Mouse (Mus musculus) liver, adult 2 months (tissue): ENCODE data around the gene Trim2.

ENCODE experiments used
- CTCF ChIP-seq: fragments of 200-500 bp; IDR thresholded peaks from 2 replicates; pipeline ENCODE4 v1.5.1; 2011; ENCODE audit warnings: low read depth, low read length, control low read depth
- POLR2A ChIP-seq: fragments of 200-500 bp; IDR thresholded peaks from 2 replicates; pipeline ENCODE4 v1.6.1; 2011; ENCODE audit warnings: low read length, control low read depth; ENCODE audit not compliant: insufficient read depth; ENCODE audit errors: extremely low read depth

DNA sequence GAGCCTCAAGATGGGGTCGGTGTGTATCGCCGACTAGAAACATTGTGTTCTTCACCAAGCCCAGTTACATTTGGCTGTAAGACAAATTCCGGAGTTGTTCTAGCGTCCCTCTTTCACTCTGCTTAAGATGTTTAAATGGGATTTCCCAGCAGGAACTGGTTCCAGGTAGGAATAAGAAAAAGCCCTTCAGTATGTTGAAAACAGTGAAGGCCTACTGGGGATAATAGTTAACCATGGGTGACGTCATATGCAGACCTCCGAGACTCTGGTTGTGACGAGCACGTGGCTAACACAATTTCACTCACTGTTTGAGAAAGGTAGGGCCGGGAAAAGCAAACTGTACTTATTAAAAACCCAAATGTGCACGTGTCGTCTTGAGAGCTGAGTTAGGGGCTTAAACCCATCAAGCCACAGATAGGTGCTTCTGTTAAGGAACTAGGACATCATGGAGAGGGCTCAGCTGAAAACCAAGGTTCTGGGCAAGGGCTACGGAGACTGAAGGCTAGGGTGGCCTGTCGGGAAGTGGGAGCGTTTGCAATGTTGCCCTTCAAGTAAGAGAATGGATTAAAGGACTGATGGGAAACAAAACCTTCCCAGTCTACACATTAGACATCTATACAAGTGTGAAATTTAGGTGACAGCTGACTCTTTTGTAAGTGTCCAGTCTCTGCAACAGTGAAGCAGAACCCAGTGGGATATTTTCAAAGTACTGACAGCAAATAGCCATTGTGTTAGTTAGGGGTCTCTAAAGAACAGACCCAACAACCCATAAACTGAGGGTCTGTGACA, 761 bp downstream of the Trim2 start:
- TF ChIP-seq CTCF (no peak), POLR2A (no peak)
